Mouse (Mus musculus) WW6 (cell line): ENCODE data around the gene Brsk2.
"Not testable (repeated sequence)": the region's sequence is repeated elsewhere in the genome, so short reads cannot be mapped to it uniquely, and the experiment has no call there.

Source experiments
- DNase-seq: peaks from one replicate; pipeline ENCODE4 v3.0.0-alpha.2; 2013; ENCODE audit warnings: low read depth, low spot score

Brsk2 gene

DNA sequence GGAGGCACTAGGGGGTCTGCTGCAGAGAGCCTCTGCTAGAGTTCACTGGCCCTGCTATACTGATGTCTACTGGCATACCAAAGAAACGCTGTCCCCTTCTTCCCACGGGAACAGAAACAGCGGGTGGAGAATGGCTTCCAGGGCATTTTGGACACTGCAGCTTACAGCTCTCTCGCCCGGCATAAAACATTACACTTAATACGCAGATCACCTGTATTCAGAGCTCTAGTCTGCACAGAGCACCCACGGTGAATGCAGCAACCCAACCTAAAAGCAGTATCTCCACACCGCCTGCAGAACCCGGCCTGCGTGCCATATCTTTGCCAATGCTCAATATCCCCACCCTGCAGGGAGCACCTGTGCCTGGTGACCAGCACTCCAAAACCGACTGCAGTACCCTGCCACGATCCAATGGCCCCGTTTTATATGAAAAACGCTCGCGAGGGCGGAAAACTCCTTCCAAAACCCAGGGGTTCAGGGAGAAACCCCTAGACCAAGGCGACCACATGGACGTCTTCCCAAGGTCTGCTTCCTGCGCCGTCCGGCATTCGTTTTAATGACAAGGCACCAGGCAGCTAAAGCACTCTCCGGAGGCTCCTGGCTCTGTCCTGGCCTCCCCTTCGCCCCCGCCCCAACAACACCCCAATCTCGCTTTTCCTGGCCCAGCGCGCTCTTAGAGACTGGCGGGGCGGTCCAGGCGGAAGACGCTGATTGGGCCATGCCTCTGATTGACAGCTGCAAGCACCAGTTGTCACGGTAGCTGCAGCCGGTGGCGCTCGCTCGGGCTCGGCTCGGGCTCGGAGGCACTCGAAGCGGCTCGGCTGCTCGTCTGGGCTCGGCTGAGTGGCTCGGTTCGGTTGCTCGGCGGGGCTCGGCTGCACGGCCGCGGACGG, at the start of gene Brsk2:
Gene Brsk2 (plus strand): TSS at position 846 of the 893 bp plus-strand sequence.
- DNase-seq, result peak; percentile 76

DNA sequence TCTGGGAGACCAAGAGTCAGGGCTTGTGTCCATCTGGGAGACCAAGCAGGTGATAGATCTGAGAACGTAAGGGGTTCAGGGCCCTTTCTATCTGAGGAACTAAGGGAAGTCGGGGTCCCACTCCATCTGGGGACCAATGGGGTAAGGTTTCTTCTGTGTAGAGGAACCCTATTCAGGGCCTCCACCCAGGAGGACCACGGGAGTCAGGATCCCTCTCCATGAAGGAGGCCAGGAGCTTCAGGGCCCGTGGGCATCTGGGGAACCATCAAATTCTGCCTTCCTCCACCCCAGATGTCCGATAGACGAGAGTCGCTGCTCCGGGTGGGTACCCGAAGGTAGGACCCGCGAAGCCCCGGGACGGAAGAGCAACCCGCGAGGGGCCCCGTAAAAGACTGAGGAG, 47.7 kb upstream of the Brsk2 start:
- DNase-seq, result no peak

DNA sequence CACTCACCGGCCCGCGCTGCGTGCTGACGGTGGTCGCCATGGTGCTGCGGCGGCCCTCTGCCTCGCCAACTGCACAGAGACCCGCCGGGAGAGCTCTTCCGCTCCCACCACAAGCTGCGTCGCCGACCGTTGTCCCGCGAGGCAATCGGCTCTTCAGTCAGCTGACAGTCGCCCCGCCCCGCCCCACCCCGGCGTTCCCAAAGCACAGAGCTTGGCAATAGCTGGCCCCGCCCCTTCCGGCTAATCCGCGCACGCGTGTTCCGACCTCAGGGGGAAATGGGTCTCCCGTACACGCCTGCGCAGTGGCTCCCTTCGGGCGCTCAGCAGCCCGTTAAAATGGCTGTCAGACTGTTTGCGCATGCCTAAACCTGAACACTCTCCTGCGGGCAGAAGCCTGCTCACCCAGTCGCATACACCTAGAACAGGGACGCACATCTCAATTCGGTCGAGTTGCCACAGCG, 47.3 kb upstream of the Brsk2 start:
- peak; percentile 96 for DNase-seq

DNA sequence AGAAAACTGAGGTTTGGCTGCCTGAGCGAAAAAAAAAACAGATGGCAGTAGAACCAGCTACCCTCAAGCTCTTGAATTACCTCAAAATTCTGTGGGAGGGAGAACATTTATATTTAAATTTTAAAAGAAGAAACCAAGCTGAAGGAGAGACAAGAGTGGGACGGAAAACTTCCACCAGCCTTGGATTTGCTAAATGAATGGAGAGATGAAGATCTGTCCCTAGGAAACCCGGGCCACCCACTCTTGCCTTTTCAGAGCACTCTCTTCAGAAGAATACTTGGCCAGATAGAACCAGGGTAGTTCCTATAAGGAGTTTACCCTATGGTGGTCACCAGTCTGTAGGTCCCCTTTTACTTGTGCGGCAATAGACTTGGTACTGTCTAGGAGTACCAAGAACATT, 46.8 kb upstream of the Brsk2 start:
- DNase-seq, result no peak

DNA sequence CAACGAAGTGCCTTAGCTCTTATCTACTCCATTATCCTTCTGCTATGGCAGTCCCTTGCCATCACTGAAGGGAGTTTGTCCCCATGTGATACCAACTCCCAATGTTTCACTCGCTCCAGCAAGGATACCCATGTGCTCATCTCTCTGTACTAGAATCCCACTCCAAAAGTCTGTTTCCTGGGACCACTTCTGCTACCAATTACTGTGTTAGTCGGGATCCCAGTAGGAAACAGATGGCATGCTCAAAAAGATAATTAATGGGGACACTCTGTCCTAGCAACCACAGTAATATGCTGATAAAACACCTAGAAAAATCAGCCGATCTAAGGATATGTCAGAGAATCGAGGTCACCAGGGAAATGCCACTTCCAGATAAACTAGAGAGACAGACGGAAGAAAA, 41.0 kb upstream of the Brsk2 start:
- no peak for DNase-seq

DNA sequence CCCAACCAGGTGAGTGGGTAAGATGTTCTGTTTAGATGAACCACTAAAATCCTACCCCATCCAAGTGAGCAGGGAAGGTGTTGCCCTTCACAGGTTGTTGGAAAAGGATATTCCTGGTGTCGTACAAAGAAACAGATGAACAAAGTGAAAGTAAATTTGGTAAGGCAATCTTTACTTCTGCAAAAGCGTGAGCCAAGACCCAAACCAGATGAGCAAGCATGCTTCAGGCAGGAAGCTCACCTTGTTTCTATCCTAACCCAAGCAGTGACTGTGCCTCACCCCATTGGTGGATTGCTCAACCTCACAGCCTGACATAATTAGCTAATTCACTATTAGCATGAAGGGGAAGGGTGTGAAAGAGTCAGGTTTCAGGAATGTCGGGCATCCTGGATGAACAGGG, 38.2 kb upstream of the Brsk2 start:
- no peak for DNase-seq

DNA sequence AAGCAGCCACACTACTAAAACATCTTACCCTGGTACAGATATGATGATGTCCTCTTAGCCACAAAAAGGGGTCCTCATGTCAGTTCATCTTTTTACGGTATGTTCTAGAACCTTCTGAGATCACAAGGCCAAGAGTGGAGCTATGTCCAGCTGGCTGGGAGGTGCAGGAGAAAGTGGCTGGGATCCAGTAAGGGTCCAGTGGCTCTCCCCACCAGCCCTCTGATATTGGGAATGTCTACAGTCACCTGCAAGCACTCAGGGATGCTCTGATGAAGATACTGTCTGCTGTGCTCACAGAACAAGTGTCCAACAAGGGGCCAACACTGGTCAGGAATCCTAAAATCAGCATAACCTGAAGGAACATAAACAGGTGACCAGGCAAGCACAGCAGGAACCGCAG, 31.1 kb upstream of the Brsk2 start, which contains the start of gene Tollip:
Gene Tollip (minus strand): TSS at position 101 of the 400 bp plus-strand sequence.
- DNase-seq, result no peak

DNA sequence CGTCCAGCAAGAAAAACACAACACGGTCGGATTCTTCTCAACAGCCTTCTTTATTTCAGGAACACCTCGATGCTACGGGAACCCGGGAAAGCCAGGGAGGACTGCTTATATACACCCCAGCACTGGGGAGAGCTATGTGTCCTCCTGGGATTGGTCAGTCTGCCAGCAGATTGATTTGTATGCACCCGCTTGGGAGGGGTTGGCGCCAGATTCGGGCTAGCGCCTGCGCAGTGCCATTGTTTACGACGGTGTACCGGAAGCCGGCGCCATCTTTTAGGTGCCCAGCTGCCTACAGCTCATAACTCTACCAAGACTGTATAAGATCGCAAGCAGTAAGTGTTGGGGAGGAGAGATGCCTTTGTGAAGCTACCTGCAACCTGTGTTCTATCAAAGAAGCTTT, 25.4 kb upstream of the Brsk2 start:
- DNase-seq, result not testable (repeated sequence)

DNA sequence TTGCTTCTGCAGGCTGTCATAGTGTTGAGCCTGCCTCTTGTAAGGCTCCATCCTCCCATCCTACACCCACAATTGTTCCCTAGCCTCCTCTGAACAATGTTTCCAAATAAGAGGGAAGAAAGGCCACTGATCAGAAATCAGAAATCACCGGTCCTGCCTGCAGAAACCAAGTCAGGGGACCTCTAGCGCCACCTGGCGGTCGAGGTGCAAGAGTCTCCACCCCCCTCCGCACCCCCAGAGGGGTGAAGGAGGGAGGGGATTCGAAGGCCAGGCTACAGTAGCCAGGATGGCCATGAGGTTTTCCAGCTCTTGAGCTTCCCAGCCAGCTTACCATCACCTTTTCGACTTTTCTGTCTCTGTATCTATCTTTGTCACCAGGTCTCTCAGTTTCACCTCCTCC, 24.6 kb upstream of the Brsk2 start:
- no peak for DNase-seq

DNA sequence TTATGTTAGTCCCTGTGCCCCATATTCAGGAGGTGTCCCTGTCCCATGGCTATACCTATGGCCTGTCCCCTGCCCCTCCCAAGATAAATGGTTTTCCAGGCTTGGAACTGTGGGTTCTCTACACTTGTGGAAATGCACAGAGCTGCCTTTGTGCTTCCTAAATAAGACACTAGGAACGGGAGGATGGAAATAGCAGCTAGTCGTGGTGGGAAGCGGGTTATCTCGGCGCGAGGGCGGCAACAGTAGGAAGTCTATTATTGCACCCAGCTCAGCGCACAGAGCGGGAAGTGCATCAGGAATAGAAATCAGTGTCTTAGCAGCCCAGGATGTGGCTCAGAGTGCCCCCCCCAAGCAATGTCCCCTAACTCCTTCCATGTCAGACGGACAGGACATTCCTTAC, 20.9 kb upstream of the Brsk2 start:
- DNase-seq, result no peak

DNA sequence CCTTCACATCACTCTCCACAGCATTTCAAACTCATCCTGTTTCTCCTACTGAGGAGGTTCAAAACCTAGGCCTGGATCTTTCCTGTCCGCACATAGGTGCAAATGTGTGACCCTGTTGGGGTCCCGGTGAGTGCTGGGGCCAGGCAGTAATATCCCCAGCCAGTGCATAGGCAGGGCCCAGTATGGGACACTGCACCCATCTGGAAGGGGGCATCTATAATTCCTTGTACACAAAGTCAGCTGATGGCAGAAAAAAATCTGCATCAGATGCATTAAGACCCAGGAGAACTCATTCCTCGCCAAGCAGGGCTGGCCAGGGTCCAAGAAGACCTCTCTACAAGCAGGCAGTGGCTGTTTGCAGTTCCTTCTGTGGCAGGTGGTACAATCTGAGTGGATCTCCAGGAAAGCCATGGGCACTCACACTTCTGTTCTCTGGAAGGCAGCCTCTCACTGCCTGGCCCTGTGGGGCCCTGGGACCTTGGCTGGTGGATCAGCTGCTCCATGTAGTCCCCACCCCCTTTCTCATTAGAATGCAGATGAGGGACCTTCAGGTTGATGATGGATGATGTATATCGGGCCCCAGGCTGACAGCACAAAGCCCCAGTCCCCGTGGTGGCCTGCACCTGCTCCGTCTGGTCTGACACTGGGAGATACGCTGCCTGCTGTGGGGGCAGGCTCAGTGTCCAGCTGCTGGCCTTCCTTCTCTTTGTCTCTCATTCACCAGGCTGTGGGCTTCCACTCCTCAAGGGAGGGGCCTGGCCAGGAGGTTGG, 15.2 kb upstream of the Brsk2 start:
- no peak for DNase-seq

DNA sequence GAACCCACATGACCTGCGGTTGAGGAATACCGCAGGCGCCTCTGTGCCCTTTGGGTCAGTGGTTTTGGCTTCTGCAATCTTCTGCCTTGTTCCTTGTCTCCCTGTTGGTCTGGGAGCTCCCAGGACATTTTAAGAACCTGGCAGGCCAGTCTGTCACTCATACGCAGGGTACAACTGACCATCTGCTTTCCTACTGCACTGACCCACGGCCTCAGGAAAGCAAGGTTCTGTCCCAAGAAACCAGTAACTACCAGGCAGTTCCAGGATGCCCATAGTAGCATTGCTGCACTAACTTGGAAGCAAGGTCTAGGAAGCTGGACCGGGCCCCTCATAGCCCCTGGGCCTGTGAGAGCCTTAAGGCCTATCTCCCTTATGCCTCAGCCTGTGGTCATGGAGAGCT, 14.6 kb upstream of the Brsk2 start:
- no peak for DNase-seq

DNA sequence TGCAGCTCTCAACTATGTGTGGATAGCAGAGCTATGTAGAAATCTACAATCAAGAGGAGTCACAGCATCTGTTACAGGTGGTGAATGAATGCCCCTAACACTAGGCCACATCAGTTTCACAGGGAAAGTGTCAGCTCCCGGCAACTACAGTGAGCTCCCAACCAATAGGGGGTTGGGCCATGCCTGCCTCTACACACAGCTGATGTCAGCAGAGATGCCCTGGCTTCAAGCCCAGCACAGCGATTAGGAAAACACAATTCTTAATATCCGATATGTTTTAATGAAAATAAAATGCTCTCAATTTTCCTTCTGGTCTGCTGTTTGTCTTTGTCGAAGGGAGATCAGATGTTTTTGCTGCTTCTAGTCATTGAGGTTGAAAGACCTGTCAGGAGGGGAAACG, 6.1 kb upstream of the Brsk2 start:
- DNase-seq, result no peak

DNA sequence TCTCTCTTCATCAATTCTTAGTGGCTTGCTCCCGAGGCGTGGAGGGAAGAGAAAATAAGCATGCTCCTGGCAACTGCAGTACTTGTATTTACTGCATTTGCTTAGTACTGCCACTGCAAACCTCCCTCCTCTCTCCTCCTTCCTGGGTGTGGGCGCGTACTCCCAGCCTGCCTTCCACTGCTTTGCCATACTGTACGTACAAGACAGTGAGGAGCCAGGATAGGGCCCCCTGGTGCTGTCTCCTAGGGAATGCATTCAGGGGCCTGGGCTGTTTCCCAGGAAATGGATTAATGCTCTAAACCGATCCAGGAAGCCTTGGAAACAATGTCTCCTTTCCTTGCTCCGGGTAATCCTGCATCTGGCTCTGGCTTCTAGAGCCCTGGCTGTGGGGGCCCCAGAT, 3.6 kb upstream of the Brsk2 start:
- no peak for DNase-seq

DNA sequence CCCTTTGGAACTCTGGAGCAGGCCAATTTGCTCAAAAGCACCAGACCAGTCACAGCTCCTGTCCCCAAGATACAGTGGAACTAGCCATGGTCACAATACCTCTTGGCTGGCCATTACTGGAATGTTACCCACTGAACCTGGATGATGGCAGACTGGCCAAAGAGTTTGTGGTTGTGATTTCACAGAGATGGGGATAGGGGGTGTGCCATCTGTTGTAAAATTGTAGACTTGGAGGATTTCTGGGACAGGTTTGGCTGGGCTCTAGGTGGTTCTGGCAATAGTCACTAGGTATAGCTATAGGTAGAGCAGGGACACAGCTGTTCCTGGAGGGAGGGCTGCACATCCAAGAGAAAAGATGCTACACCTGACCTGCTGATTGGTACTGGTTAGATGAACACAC, 2.0 kb upstream of the Brsk2 start:
- DNase-seq, result no peak

DNA sequence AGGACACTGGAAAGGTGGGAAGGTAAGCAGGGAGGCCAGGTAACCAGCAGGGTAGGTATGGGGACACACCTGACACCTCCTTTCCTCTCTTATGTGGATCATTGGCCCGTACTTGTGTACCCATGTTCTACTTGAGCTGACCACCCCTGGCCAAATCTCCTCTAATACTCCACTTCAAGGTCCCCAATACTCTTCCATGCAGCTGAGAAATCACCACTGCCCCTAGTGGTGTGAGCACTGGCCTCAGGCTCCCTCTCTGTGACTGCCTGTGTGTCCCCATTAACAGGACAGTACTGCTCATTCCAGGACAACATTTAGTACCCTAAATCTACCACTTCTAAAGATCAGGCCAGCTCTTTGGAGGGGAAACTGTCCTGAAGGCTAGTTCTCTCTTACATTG, 1.5 kb upstream of the Brsk2 start:
- DNase-seq, result no peak

DNA sequence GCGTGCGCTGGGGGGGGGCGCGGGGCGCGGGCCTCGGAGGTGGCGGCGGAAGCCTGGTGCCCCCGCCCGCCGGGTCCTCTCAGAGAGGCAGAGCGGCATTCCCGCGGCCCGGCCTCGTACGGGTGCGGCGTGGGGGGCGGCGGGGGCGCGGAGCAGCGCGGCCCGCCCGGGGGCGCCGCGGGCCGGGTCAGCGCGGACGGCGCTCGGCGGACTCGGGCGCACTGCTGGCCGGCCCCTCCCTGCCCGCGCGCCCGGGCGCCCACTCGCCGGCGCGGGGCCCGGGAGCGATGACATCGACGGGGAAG, 200 bp downstream of the Brsk2 start:
- no peak for DNase-seq

DNA sequence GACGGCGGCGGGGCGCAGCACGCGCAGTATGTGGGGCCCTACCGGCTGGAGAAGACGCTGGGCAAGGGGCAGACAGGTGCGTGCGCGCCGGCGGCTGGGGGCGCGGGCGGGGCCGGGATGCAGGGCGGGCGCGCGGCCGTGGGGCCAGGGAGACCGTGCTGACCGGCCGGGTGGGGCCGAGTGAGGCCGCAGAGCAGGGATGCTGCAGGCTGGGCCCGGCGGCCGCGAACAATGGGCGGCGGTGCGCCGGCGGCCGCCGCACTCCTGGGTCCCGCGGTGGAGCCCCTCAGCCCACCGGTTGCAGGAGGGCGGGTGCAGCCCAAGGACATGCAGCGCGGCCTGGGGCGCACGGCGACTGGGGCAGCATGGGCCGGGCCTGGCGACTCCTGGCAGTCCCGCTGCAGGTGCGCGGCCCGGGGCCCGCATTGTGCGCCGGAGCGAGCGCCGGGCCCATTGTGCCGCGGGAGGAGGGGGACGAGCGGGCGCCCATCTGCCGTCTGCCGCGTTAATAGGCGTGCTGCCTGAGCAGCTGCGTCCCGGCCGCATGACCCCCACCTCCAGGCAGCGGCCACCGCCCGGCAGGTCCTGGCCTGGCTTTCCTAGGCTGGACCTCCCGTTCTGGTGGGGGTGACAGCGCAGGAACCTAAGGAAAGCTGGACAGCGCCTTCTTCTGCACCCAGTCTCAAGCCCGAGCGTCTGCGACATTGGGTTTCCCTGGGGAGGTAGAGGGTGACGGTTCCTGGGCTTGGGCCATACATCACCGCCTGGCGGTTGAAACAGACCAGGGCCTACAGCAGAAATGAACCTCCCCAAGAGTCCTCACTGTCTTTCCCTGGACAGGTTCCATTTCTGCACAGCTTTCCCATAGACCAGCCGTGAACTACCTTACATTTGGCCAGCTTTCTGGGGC, 808 bp downstream of the Brsk2 start:
- DNase-seq, result no peak

DNA sequence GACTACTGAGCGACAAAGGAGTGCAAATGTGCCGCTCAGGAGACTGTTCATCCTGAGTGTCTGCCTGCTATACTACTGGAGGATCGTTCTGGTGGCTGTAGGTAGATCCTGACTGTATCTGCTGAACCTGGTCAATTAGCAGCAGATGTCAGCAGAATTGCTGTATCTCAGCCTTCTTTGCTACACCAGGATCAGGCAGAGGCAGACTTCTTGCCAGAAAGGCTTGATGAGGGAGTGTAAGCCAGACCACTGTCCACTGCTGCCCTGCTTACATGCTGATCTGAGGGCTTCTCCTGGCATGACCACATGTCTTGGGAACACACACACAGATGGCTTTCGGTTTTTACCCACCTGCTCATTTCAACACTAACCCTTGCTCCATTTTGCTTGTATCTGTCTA, 2.3 kb downstream of the Brsk2 start:
- DNase-seq, result no peak

DNA sequence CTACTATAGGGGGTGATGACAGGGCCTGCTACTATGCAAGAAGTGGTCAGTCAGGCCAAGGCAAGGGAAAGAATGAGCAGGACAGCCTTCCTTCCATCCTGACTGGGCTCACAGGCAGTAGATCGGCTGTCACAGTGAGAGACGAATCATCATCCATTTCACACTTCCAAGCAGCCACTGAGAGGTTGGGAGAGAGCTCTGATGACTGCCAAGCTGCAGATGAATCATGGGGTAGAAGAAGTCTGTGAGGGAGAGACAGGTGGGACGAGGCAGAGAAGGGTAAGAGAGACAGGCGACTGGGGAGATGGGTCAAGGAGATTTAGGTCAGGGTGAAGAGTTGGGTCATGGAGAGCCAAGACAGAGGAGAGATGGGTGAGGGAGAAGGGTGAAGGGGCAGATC, 3.4 kb downstream of the Brsk2 start:
- DNase-seq, result no peak

DNA sequence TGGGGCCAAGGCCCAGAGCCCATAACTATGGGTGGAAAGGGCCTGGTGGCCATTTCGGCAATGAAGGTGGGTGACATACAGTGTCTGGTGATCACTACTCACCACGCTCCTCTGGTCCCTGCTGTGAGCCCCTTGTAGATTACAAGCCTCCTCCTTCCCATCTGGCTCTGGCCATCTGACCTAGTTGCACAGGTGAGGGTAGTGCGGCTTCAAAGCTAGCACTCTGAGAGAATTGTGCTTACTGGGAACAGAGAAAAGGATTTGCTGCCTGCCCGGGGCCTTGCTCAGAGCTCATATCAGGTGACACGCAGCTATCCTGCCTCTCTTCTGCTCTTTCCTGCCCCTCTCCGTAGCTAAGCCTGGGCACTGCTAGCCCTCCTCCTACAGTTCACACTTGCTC, 4.1 kb downstream of the Brsk2 start:
- no peak for DNase-seq

DNA sequence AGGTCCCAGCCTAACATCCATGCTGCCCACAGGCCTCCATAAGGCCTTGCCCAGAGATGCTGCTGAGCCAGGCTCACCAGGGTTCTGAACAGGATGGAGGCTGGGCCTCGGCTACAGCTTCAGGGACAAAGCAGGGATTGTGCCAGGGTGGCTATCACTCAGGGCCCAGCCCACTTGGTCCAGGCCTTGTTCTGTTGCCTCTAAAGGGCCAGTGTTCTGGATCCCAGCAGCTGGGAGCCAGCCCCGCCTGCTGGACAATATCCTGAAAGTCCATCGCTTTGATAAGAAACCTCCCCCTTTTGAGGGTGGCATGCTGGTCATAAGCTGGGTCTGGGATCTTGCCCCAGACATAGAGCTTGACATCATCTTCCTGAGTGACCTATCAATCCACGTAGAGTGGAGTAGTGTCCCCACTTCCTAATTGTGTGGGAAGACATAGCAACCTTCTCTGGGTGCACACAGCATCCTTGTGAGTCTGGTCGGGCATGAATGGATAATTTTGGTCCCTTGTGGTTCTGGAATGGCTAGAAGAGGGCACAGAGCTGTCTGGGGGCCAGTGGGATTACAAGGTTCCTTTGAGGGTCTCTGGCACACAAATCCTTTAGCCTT, 6.1 kb downstream of the Brsk2 start:
- no peak for DNase-seq
